Mouse (Mus musculus) liver, adult (tissue): ENCODE measurements around the gene Elovl1.

ENCODE experiments used
- GATA4 ChIP-seq: IDR thresholded peaks from 2 replicates; pipeline ENCODE4 v1.6.1; 2014; ENCODE audit warnings: mild to moderate bottlenecking, low read length; ENCODE audit not compliant: insufficient replicate concordance

Elovl1 gene

DNA sequence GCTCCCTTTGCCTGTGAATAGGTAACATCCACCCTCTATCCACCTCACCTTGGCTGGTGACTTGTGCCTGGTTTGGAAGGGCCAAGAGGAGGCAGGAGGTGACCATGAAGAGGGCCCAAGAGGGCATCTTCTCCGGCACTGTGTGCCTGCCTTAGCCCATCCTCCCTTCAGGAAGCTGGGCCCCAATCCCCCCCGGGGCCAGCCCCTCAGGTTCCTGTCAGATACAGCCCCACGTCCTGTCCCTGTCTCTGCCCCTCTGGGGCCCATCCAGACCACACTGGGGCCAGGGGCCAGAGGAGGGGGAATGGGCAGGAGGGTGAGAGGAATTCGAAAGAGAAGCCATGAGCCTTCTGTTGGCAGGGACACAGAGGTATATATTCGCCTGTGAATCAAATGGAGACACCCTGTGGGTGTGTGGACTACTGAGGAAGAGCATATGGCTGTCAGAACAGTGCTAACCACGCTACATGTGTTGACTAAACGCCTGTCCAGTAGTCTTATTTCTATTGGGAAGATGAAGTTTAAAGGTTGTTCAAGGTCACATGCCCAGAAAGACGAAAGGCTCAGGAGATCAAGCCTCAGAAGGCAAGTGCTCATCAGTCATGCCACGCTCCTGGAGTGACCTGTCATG, 29.6 kb downstream of the Elovl1 start, which contains the start of gene Mpl:
Mpl (minus strand) TSS at position 169 of the 631 bp plus-strand sequence.
- TF ChIP-seq GATA4 = no peak

GRCm38 (mm10) chr4:118464956-118465355, 37.1 kb downstream of the Elovl1 start:
- TF ChIP-seq GATA4 = no peak

GRCm38 (mm10) chr4:118465697-118466163, 37.8 kb downstream of the Elovl1 start:
- no peak for TF ChIP-seq GATA4

- no peak for TF ChIP-seq GATA4
Measured at GRCm38 (mm10) chr4:118471281-118471680, 43.4 kb downstream of the Elovl1 start.

DNA sequence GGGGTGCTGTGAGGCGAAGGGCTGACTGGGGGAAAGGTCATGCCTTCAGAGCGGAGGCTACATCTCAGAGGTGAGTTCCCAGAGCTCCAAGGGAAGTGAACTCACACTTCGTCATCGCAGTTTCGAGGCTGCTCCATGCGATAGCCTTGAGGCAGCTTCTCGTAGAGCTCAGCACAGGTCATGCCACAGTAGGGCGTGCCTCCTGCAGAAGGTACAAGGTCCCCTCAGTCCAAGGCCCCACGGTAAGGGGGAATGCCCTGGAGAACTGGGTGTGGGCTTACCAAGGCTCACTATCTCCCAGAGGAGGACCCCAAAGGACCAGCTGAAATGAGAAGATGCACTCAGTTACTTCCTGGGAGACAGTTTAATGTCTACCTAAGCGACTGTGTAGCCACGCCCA, 44.8 kb downstream of the Elovl1 start:
- no peak for TF ChIP-seq GATA4

DNA sequence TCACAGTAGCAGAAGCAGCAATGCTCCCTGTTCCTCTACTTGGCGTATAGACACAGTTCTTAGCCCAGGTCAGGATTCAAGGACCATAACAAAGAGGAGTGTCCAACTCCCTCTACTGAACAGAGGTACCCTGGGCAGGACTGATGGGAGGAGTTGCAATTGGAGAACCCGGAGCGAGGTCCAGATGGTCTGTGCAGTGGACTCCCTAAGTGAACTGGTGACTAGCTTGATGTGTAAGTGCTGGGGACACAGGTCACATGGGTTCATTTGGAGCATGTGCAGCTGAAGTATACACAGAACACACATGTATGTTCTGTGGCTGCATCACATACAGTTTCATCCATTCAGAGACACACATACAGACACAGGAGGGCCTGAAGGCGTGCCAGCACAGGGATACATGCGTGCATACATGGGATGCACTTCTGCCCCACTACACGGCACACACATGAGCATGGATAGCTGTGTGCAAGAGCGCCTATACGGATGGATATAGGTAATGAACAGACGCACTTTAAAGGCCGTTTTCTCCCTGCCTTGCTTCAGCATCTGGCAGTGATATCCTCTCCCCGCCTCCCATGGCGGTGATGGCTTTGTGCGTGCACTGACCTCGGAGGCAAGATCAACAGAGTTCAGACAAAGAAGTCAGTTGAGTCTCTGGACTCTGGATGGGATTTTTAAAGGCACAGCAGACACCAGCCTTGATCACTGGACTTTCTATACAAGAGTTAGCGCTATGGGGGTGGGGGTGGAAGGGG, 49.1 kb downstream of the Elovl1 start:
- no peak for TF ChIP-seq GATA4
